9 mouse cellular contexts compared by ENCODE assay signal in genomic region chr14:103088624-103089023, GRCm38 (mm10). TPM values are rescaled to one million over a fixed set of nuclear protein-coding genes. Genes with fewer than 3 reads are reported as not detected.
DNase-seq lines count a peak whose midpoint lies in the region; ATAC-seq lines count a peak whose summit lies in the region.
"Had no signal": no experiment of that assay in that cellular context is flagged by ENCODE, and none has a peak within 500 bp of the region (broad histone marks: within the 10 kb centered on the region; RNA-seq: fewer than 3 reads in every experiment).

No protein-coding gene starts in this region.

- no peak for ATAC-seq in embryonic facial prominence, embryonic 11.5 days (replicated peaks; ENCODE audit: insufficient number of reproducible peaks, low FRiP score, low TSS enrichment, low read depth)

- no peak overlapping the region for H3K27ac ChIP-seq in embryonic facial prominence, embryonic 11.5 days (replicated peaks; ENCODE audit: low read depth, low read length)
- H3K27ac ChIP-seq in embryonic facial prominence, embryonic 10.5 days (replicated peaks): no peak overlapping the region

- peak; percentile 68 for DNase-seq in embryonic facial prominence, embryonic 11.5 days (ENCODE audit: low spot score)
- no peak for DNase-seq in embryonic facial prominence, embryonic 10.5 days (ENCODE audit: low spot score)
- peak; percentile 35 for DNase-seq in ovary, postnatal 14 days (ENCODE audit: low spot score)
- DNase-seq in ovary, postnatal 10 days (ENCODE audit: low spot score): no peak
- peak; percentile 75 for DNase-seq in cerebellum, postnatal 14 days
- peak; percentile 83 for DNase-seq in induced T-regulatory cell, adult 2 months (ENCODE audit: low read depth)
- DNase-seq in lung, postnatal 36 days: peak; percentile 88
- peak; percentile 59 for DNase-seq in thymus, postnatal 14 days

- WGBS in embryonic facial prominence, embryonic 11.5 days: 79% methylated on average over 6 of the region's 6 CpGs
- 78% methylated on average over 6 of the region's 6 CpGs for WGBS in embryonic facial prominence, embryonic 10.5 days

- H3K4me3 ChIP-seq in embryonic facial prominence, embryonic 11.5 days (ENCODE audit: low read depth, low read length): no peak overlapping the region
- H3K4me3 ChIP-seq in embryonic facial prominence, embryonic 10.5 days: no peak overlapping the region

- no peaks in the 10 kb centered on the region for H3K4me1 ChIP-seq in embryonic facial prominence, embryonic 11.5 days (ENCODE audit: control insufficient read depth, insufficient read depth, low read length)
- no peaks in the 10 kb centered on the region for H3K4me1 ChIP-seq in embryonic facial prominence, embryonic 10.5 days

- no peak overlapping the region for H3K4me2 ChIP-seq in embryonic facial prominence, embryonic 11.5 days (ENCODE audit: low read depth, low read length)

- H3K36me3 ChIP-seq in embryonic facial prominence, embryonic 11.5 days (replicated peaks; ENCODE audit: control insufficient read depth, insufficient read depth, low read depth, low read length): peaks cover 2% of the 10 kb centered on the region; the same call in 1 of the 2 replicates
- H3K36me3 ChIP-seq in embryonic facial prominence, embryonic 10.5 days (replicated peaks): peaks cover 89% of the 10 kb centered on the region

- no peaks in the 10 kb centered on the region for H3K9me3 ChIP-seq in embryonic facial prominence, embryonic 11.5 days (replicated peaks; ENCODE audit: control insufficient read depth, low read length)
- no peaks in the 10 kb centered on the region for H3K9me3 ChIP-seq in embryonic facial prominence, embryonic 10.5 days

- H3K27me3 ChIP-seq in embryonic facial prominence, embryonic 11.5 days (ENCODE audit: control insufficient read depth, insufficient read depth, low read length): no peaks in the 10 kb centered on the region
- H3K27me3 ChIP-seq in embryonic facial prominence, embryonic 10.5 days (replicated peaks; ENCODE audit: low read depth, poor library complexity, severe bottlenecking): no peaks in the 10 kb centered on the region

- H3K9ac ChIP-seq in embryonic facial prominence, embryonic 11.5 days (replicated peaks; ENCODE audit: low read length): no peak overlapping the region

RNA-seq across cellular contexts. Expression of gene Fbxl3, which starts 10.7 kb away (rescaled TPM):
- polyA plus RNA-seq in embryonic facial prominence, embryonic 11.5 days (2014; fragmentation: Nextera tagmentation; extraction: Ambion mirVana): 24.8 and 27.2 TPM in 2 replicates
- 13.9 and 15.0 TPM in 2 replicates for polyA plus RNA-seq in embryonic facial prominence, embryonic 10.5 days (2016; fragmentation: Nextera tagmentation; extraction: Ambion mirVana)

RNA-seq across cellular contexts. Expression of gene Cln5, which starts 18.6 kb away (rescaled TPM):
- polyA plus RNA-seq in embryonic facial prominence, embryonic 11.5 days (2014; fragmentation: Nextera tagmentation; extraction: Ambion mirVana): 31.8 and 34.3 TPM in 2 replicates
- 24.0 and 25.7 TPM in 2 replicates for polyA plus RNA-seq in embryonic facial prominence, embryonic 10.5 days (2016; fragmentation: Nextera tagmentation; extraction: Ambion mirVana)

RNA-seq across cellular contexts. Expression of gene Acod1, which starts 41.8 kb away (rescaled TPM):
- polyA plus RNA-seq in embryonic facial prominence, embryonic 11.5 days (2014; fragmentation: Nextera tagmentation; extraction: Ambion mirVana): not detected in 2 replicates
- not detected in 2 replicates for polyA plus RNA-seq in embryonic facial prominence, embryonic 10.5 days (2016; fragmentation: Nextera tagmentation; extraction: Ambion mirVana)
- polyA plus RNA-seq: intestine, embryonic 14.5 days had no signal

Comparison
In these comparisons a context has a peak if more than half of its experiments do, and no peak if none do; other contexts are left out.
1. DNase-seq: peak in embryonic facial prominence, embryonic 11.5 days (single experiment), ovary, postnatal 14 days (single experiment), cerebellum, postnatal 14 days (2 of 2), induced T-regulatory cell, adult 2 months (single experiment), lung, postnatal 36 days (single experiment) and thymus, postnatal 14 days (single experiment); none in embryonic facial prominence, embryonic 10.5 days (single experiment) and ovary, postnatal 10 days (single experiment).